Mouse (Mus musculus) liver, embryonic 14.5 days (tissue): ENCODE data around the gene Klf11.

ENCODE experiments used
- CTCF ChIP-seq: IDR thresholded peaks from 2 replicates; pipeline ENCODE4 v1.5.1; 2016; ENCODE audit warnings: antibody characterized with exemption, low read depth, control low read depth
- EP300 ChIP-seq: IDR thresholded peaks from 2 replicates; pipeline ENCODE4 v1.6.1; 2016; ENCODE audit warnings: antibody characterized with exemption, low read depth

DNA sequence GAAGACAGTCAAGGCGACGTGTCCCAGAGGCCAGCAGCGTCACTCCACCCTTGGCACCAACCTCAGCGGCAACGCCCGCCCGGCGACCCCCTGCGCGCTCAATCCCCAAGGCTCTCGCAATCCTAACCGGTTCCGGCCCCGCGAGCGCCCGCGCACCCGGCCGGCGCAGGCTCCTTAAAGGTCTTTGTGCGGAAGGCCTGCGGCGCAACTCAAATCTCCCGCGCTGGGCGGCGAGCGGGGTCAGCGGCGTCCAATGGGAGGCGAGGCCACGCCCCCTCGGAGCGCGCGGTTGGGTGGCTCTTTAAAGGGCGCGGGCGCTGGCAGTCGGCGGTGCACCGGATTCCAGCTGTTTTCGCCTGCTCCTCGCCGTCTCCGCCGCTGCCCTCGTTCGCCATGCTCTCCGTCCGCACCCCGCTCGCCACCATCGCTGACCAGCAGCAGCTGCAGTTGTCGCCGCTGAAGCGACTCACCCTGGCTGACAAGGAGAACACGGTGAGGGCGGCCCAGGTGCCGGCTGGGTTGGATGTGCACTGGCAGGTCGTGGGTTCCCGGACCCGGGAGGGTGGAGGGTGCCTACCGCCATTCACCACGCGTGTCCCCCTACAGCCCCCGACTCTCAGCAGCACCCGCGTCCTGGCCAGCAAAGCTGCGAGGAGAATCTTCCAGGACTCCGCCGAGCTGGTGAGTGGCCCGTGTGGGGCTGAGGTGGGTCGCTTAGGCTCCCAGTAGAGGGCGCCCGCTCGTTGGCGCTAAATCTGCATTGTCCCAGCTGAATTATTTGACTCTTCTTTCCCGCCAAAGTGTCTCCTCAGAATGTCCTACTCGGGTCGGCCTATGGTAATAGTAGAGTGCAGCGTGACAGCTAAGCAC, 57.1 kb downstream of the Klf11 start, which contains the start of gene Rrm2:
- TF ChIP-seq CTCF (peak; percentile 92), EP300 (peak; percentile 3; the same call in 1 of the 2 replicates)
